Mouse (Mus musculus) mouse embryonic stem cell (cell line): ENCODE results near the gene Rtn2.

ENCODE experiments used
- in situ Hi-C, 2 experiments: fragments of 300-500 bp; cut with MboI; formaldehyde crosslinking; loops; 1 replicate in 1 of 2; 3 replicates in 1 of 2; pipeline ENCODE4 v1.14.3; 2019 to 2020; ENCODE audit warnings: low sequenced_read_pairs in 2 of 2, low pct_unique_long_range_greater_than_20kb in 1 of 2, mixed read lengths in 1 of 2; ENCODE audit not compliant: unreplicated experiment in 1 of 2

Rtn2 gene

GRCm38 (mm10) chr7:19328425-19328824 is 46.0 kb downstream of the Rtn2 start:
- in situ Hi-C loops = no loop called here

GRCm38 (mm10) chr7:19331910-19332309 is 49.5 kb downstream of the Rtn2 start:
- in situ Hi-C loops = no loop called here

GRCm38 (mm10) chr7:19332709-19333352 is 50.4 kb downstream of the Rtn2 start:
- in situ Hi-C loops = no loop called here

GRCm38 (mm10) chr7:19335583-19335982 is 53.2 kb downstream of the Rtn2 start:
- in situ Hi-C loops = no loop called here

- in situ Hi-C loops = no loop called here
Observed at GRCm38 (mm10) chr7:19337122-19337521, 54.7 kb downstream of the Rtn2 start.

GRCm38 (mm10) chr7:19338060-19338459 is 55.6 kb downstream of the Rtn2 start:
- in situ Hi-C loops = no loop called here

- in situ Hi-C loops = no loop called here
Observed at GRCm38 (mm10) chr7:19338596-19338995, 56.2 kb downstream of the Rtn2 start.

- in situ Hi-C loops = no loop called here
Observed at GRCm38 (mm10) chr7:19341250-19341649, 58.8 kb downstream of the Rtn2 start.

GRCm38 (mm10) chr7:19341761-19342409 is 59.5 kb downstream of the Rtn2 start:
- in situ Hi-C loops = no loop called here

GRCm38 (mm10) chr7:19342481-19343027 is 60.1 kb downstream of the Rtn2 start:
- in situ Hi-C loops = no loop called here

- in situ Hi-C loops = no loop called here
Observed at GRCm38 (mm10) chr7:19343210-19343808, 60.9 kb downstream of the Rtn2 start.

GRCm38 (mm10) chr7:19344237-19344847 is 61.9 kb downstream of the Rtn2 start, which contains the start of gene Ercc1:
Gene Ercc1 (plus strand): TSS chr7:19344778.
- in situ Hi-C loops = no loop called here

- in situ Hi-C loops = no loop called here
Observed at GRCm38 (mm10) chr7:19344938-19345471, 62.6 kb downstream of the Rtn2 start.
